Mouse (Mus musculus): ENCODE results near the gene Armh2. TPM values are rescaled to one million over a fixed set of nuclear protein-coding genes. Genes with fewer than 3 reads are reported as not detected.

Gene Armh2
- total RNA-seq (2022): not detected

GRCm38 (mm10) chr13:24741028-24741427, at the start of gene Armh2:
Armh2 (plus strand) TSS chr13:24741232.
- no peak for DNase-seq

- DNase-seq: no peak
These were observed 47.7 kb upstream of the Armh2 start for GRCm38 (mm10) chr13:24693312-24693711.

GRCm38 (mm10) chr13:24698746-24699145, 42.3 kb upstream of the Armh2 start:
- no peak for DNase-seq

GRCm38 (mm10) chr13:24702128-24702527, 38.9 kb upstream of the Armh2 start:
- no peak for DNase-seq

GRCm38 (mm10) chr13:24709656-24710396, 31.2 kb upstream of the Armh2 start:
- no peak for DNase-seq

- no peak for DNase-seq
These were observed 30.1 kb upstream of the Armh2 start for GRCm38 (mm10) chr13:24710968-24711367.

GRCm38 (mm10) chr13:24712581-24713130, 28.4 kb upstream of the Armh2 start:
- DNase-seq: no peak

- peak; percentile 84 for DNase-seq
These were observed 27.5 kb upstream of the Armh2 start for GRCm38 (mm10) chr13:24713434-24714000.

- DNase-seq: no peak
These were observed 26.6 kb upstream of the Armh2 start for GRCm38 (mm10) chr13:24714360-24714885.

- DNase-seq: no peak
These were observed 25.4 kb upstream of the Armh2 start for GRCm38 (mm10) chr13:24715601-24716000.

- no peak for DNase-seq
These were observed 24.6 kb upstream of the Armh2 start for GRCm38 (mm10) chr13:24716441-24716840.

- DNase-seq: no peak
These were observed 23.4 kb upstream of the Armh2 start for GRCm38 (mm10) chr13:24717677-24718076.

- DNase-seq: peak; percentile 74
These were observed 19.5 kb upstream of the Armh2 start for GRCm38 (mm10) chr13:24721502-24721901.

GRCm38 (mm10) chr13:24723699-24724394, 17.2 kb upstream of the Armh2 start:
- no peak for DNase-seq

GRCm38 (mm10) chr13:24724395-24724759, 16.7 kb upstream of the Armh2 start:
- no peak for DNase-seq

- DNase-seq: no peak
These were observed 11.9 kb upstream of the Armh2 start for GRCm38 (mm10) chr13:24729128-24729527.

GRCm38 (mm10) chr13:24734502-24734901, 6.5 kb upstream of the Armh2 start:
- DNase-seq: no peak

GRCm38 (mm10) chr13:24735608-24736131, 5.4 kb upstream of the Armh2 start:
- DNase-seq: peak; percentile 15

GRCm38 (mm10) chr13:24747823-24748222, 6.8 kb downstream of the Armh2 start:
- no peak for DNase-seq

- DNase-seq: no peak
These were observed 9.8 kb downstream of the Armh2 start for GRCm38 (mm10) chr13:24750807-24751206.

GRCm38 (mm10) chr13:24751396-24751795, 10.4 kb downstream of the Armh2 start:
- no peak for DNase-seq

- DNase-seq: no peak
These were observed 15.7 kb downstream of the Armh2 start for GRCm38 (mm10) chr13:24756756-24757155.

Data from adrenal gland, adult 8-10 months (tissue).